Mouse (Mus musculus) cerebellum, adult 9-10 months (tissue): ENCODE results near the gene Tm9sf1.

Experiments
- DNase-seq: peaks from one replicate; pipeline ENCODE4 v3.0.0; 2022

The Tm9sf1 gene

GRCm38 (mm10) chr14:55643060-55643907 lies at the start of gene Tm9sf1:
TSS of gene Tm9sf1 (minus strand) at chr14:55643806.
- peak; percentile 85 for DNase-seq

- no peak for DNase-seq
These were observed 45.8 kb upstream of the Tm9sf1 start for GRCm38 (mm10) chr14:55689433-55689832.

GRCm38 (mm10) chr14:55682118-55682493 lies 38.5 kb upstream of the Tm9sf1 start:
- DNase-seq = no peak

- peak; percentile 98 for DNase-seq
These were observed 37.8 kb upstream of the Tm9sf1 start, which contains the start of gene Tinf2 for GRCm38 (mm10) chr14:55681160-55682117. TSS of gene Tinf2 (minus strand) at chr14:55681820.

- DNase-seq = no peak
These were observed 34.0 kb upstream of the Tm9sf1 start for GRCm38 (mm10) chr14:55677615-55678014.

GRCm38 (mm10) chr14:55672741-55673060 lies 29.1 kb upstream of the Tm9sf1 start:
- peak; percentile 63 for DNase-seq

- DNase-seq = peak; percentile 94
These were observed 28.5 kb upstream of the Tm9sf1 start, which contains the start of the genes Gmpr2 and Nedd8 for GRCm38 (mm10) chr14:55671833-55672740. TSS of gene Gmpr2 (plus strand) at chr14:55671941. TSS of gene Nedd8 (minus strand) at chr14:55672124.

- DNase-seq = no peak
These were observed 27.9 kb upstream of the Tm9sf1 start for GRCm38 (mm10) chr14:55671486-55671832.

- DNase-seq = no peak
These were observed 17.0 kb upstream of the Tm9sf1 start for GRCm38 (mm10) chr14:55660636-55661035.

GRCm38 (mm10) chr14:55659960-55660573 lies 16.5 kb upstream of the Tm9sf1 start, which contains the start of gene Mdp1:
TSS of gene Mdp1 (minus strand) at chr14:55660508.
- DNase-seq = peak; percentile 67

GRCm38 (mm10) chr14:55658011-55658410 lies 14.4 kb upstream of the Tm9sf1 start:
- no peak for DNase-seq

GRCm38 (mm10) chr14:55656935-55657334 lies 13.3 kb upstream of the Tm9sf1 start:
- no peak for DNase-seq

- no peak for DNase-seq
These were observed 7.9 kb upstream of the Tm9sf1 start for GRCm38 (mm10) chr14:55651528-55651927.

GRCm38 (mm10) chr14:55649884-55650283 lies 6.3 kb upstream of the Tm9sf1 start, which contains the start of gene Tssk4:
TSS of gene Tssk4 (plus strand) at chr14:55650184.
- DNase-seq = no peak

GRCm38 (mm10) chr14:55644261-55644888 lies 769 bp upstream of the Tm9sf1 start:
- no peak for DNase-seq

GRCm38 (mm10) chr14:55642679-55643059 lies 937 bp downstream of the Tm9sf1 start:
- no peak for DNase-seq

- DNase-seq = no peak
These were observed 2.3 kb downstream of the Tm9sf1 start for GRCm38 (mm10) chr14:55641291-55641690.

GRCm38 (mm10) chr14:55640816-55641215 lies 2.8 kb downstream of the Tm9sf1 start:
- DNase-seq = no peak

- DNase-seq = no peak
These were observed 5.8 kb downstream of the Tm9sf1 start, which contains the start of gene Gm49378 for GRCm38 (mm10) chr14:55637795-55638194. TSS of gene Gm49378 (minus strand) at chr14:55637895.

- peak; percentile 77 for DNase-seq
These were observed 8.0 kb downstream of the Tm9sf1 start, which contains the start of gene Ipo4 for GRCm38 (mm10) chr14:55635523-55636007. TSS of gene Ipo4 (minus strand) at chr14:55635957.
